Mouse (Mus musculus) CD4-positive, CD25-positive, alpha-beta regulatory T cell, adult 2 months (primary cell): ENCODE data around the gene Aff4.
A peak's percentile ranks its signal among the peaks of the same experiment; 100 is the strongest.

Source experiments
- DNase-seq: peaks from one replicate; pipeline ENCODE4 v3.0.0-alpha.2; 2012; ENCODE audit warnings: low read depth, low spot score

Aff4 gene

DNA sequence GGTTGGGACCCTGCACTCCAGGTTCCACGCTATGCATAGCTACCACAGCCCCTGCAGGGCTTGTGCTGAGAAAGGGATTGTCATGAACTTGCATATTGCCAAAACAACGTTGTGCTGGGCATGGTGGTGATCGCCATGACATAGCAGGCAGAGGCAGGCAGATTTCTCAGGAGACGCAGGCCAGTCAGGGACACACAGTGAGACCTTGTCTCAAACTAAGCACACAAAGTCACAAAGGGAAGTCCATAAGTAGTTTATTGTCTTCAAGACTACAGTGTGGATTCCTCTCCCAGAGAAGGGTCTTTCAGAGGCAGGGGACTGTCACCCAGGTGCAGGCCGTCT lies 78.1 kb downstream of the Aff4 start:
- no peak for DNase-seq

- no peak for DNase-seq
Observed at GRCm38 (mm10) chr11:53429182-53429581, 78.5 kb downstream of the Aff4 start.

DNA sequence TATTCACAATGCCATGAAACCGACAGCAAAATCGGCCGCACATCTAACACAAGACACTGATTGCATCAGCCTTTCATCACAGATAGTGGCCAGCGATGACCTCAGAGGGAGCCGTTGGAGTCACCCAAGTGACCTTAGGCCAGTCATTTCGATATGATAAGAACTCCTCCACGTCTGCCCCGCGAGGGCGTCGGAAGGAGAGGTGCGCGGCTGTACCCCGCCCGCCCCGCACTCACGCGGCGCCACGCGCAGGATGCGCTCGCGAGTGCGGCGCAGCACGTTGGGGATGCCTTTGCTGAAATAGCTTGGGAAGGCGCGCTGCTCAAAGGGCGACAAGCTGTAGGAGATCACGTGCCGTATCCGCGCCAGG lies 79.7 kb downstream of the Aff4 start:
- DNase-seq: no peak

- DNase-seq: peak; percentile 99
Observed at GRCm38 (mm10) chr11:53430670-53431346, 80.2 kb downstream of the Aff4 start, which contains the start of the genes Uqcrq and Gdf9. TSS of gene Uqcrq (minus strand) at chr11:53430831. TSS of gene Gdf9 (plus strand) at chr11:53431023.

- no peak for DNase-seq
Observed at GRCm38 (mm10) chr11:53431347-53432056, 80.9 kb downstream of the Aff4 start.

- no peak for DNase-seq
Observed at GRCm38 (mm10) chr11:53433057-53433456, 82.4 kb downstream of the Aff4 start.

DNA sequence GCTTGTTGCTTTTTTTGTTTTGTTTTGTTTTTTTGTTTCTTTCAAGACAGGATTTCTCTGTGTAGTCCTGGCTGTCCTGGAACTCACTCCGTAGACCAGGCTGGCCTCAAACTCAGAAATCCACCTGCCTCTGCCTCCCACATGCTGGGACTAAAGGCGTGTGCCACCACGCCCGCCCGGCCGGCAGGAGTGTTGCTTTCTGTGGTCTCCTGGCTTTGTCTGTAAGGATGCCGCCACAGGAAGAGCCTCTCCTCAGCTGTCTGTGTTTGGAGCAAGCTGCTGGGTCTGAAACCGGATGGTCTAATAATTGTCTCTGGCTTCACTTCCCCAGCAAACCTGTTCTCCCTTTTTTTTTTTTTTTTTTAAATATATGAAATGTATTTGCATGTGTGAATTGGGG lies 84.9 kb downstream of the Aff4 start:
- no peak for DNase-seq

GRCm38 (mm10) chr11:53436338-53436737 lies 85.7 kb downstream of the Aff4 start:
- no peak for DNase-seq

DNA sequence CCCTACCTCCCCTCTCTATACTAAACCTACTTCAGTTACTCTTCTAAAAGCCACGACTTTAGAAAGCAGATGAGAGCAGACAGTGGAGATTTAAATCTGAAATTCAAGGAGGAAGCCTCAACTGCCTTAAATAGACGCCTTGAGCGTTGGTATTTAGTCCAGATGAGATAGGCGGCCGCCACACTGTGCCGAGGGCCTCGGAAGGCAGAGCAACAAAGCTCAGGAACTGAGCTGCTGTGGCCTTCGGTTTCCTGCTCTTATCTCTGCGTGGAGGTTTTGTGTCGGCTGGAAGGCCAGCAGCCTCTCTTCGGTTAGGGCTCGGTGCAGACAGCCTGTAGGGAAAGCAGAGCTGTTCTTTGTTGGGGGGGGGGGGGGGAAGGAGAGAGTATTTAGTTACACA lies 91.3 kb downstream of the Aff4 start:
- DNase-seq: peak; percentile 58

GRCm38 (mm10) chr11:53443861-53444260 lies 93.2 kb downstream of the Aff4 start:
- DNase-seq: peak; percentile 51

GRCm38 (mm10) chr11:53445562-53445961 lies 94.9 kb downstream of the Aff4 start:
- no peak for DNase-seq

GRCm38 (mm10) chr11:53446183-53446582 lies 95.5 kb downstream of the Aff4 start:
- DNase-seq: no peak

GRCm38 (mm10) chr11:53447996-53448395 lies 97.4 kb downstream of the Aff4 start:
- DNase-seq: no peak

DNA sequence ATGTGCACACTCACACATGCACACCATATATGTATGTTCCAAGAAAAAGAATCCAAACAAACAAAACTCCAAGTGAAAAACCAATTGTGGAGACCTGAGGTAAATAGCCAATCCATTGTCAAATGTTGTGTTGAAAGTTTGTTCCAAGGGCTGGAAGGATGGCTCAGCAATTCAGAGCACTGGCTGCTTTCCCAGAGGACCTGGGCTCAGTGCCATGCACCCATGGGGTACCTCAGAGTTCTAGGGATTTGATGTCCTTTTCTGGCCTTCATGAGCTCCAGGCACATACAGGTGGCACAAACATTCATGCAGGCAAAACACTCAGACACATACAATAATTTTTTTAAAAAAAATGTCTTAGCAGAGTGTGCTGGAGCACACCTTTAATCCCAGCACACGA lies 97.9 kb downstream of the Aff4 start:
- no peak for DNase-seq

DNA sequence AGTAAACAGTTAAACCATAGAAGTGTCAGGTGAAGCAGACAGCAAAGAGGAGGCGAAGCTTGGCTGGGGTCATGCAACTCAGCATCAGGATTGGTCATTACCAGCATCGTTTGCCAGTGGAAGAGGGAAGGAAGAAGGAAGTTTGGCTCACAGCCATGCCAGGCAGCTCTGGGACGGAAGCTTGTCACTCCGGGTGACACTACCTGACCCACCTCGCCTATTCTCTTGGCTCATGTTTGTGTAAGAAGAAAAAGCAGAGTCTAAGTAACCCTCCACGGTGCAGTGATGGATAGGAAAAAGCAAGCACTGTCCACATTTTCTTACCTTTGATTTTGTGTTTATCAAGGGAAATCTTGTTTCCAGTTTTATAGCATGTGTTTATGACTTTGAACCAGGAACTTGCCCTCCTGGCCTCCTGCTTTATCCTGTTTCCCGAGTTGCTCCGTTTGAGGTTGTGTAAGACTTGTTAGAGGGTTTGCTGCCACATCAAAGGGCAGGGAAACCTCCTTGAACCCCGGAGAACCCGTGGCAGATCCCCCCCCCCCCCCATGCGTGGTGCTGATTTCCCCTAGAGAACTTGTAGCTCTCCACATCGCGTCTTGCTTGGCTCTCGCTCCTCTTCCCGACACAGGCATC lies 99.6 kb downstream of the Aff4 start:
- DNase-seq: no peak

DNA sequence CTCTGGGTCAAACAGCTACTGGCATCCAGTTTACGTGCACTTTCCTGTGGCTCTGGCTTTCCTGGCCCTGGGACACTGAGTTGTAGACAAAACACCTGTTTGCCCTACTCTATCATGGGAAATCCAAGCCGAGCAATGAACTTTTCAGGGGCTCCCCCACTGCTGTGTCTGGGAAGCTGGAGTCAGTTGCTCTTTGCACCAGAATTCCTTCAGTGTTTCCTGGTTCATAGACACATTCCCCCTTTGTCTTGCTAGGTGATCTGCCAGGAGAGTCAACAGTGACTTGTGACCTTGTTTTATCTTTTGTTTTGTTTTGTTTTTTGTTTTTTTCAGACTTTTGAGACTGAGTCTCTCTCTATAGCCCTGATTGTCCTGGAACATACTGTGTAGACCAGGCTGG lies 100.7 kb downstream of the Aff4 start:
- DNase-seq: no peak

- DNase-seq: no peak
Observed at GRCm38 (mm10) chr11:53452396-53452795, 101.8 kb downstream of the Aff4 start.

- DNase-seq: no peak
Observed at GRCm38 (mm10) chr11:53453031-53453430, 102.4 kb downstream of the Aff4 start.

GRCm38 (mm10) chr11:53456474-53457371 lies 106.1 kb downstream of the Aff4 start, which contains the start of the genes Gm10447 and Shroom1:
TSS of gene Gm10447 (minus strand) at chr11:53457110.
TSS of gene Shroom1 (plus strand) at chr11:53457205.
- DNase-seq: no peak

DNA sequence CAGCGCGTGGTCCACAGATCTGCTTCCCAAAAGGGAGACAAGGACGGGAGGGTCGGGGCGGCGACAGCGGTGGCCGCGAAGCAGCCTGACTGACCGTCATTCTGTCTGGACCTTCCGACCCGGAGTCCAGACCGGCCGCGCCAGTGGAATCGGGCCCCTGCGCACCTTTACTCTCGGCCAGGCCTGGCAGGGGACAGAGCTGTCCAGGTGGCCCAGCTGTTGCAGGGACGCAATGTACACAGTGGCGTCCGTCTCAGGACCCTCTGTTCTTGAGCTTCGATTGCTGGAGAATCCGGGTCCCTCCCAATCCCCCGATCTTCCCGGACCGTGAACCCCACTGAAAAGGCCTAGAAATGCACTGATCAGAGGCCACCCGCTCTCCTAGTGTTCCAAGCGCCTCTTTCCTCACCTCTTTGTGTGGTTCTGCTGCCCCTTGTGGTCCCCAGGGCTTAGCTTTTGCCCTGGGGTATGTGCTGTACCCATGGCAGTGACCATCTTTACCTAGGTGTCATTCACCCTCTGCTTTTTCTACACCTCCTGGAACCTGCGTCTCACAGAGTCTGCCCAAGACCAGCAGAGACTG lies 106.8 kb downstream of the Aff4 start:
- DNase-seq: no peak

GRCm38 (mm10) chr11:53458996-53459395 lies 108.4 kb downstream of the Aff4 start:
- no peak for DNase-seq
